Mouse (Mus musculus): Measurements from ENCODE around the gene Recql. TPM values are rescaled to one million over a fixed set of nuclear protein-coding genes. Genes with fewer than 3 reads are reported as not detected.
"Not testable (repeated sequence)": the region's sequence is repeated elsewhere in the genome, so short reads cannot be mapped to it uniquely, and the experiment has no call there.

Gene Recql
- polyA plus RNA-seq, 1 experiment, result 8.9 TPM

GRCm38 (mm10) chr6:142365742-142366472 is 21.0 kb downstream of the Recql start:
- Histone ChIP-seq H3K27ac (ENCODE audit: insufficient read depth, low read length) (no peak overlapping the region), H3K36me3 (ENCODE audit: control insufficient read depth, insufficient read depth, low read length) (peaks cover 34% of the 10 kb centered on the region), H3K4me3 (ENCODE audit: extremely low read depth, insufficient read depth, insufficient read length) (no peak overlapping the region), H3K4me1 (ENCODE audit: control insufficient read depth, insufficient read depth, insufficient read length) (no peaks in the 10 kb centered on the region), H3K27me3 (ENCODE audit: control insufficient read depth, insufficient read depth, low read length) (no peaks in the 10 kb centered on the region)
- DNase-seq (ENCODE audit: low read depth in 1 of 2, low spot score in 2 of 2), result no peak
- TF ChIP-seq CTCF (IDR thresholded peaks at IDR 0.05; ENCODE audit: extremely low read depth, insufficient read depth, insufficient read length, insufficient replicate concordance), result no peak
- TF ChIP-seq POLR2A (IDR thresholded peaks at IDR 0.05; ENCODE audit: low read depth, low read length), result no peak
- WGBS, result 94% methylated on average over 8 of the region's 8 CpGs

GRCm38 (mm10) chr6:142363019-142363576 is 23.8 kb downstream of the Recql start:
- TF ChIP-seq POLR2A (IDR thresholded peaks at IDR 0.05; ENCODE audit: low read depth, low read length), result no peak
- TF ChIP-seq CTCF (IDR thresholded peaks at IDR 0.05; ENCODE audit: extremely low read depth, insufficient read depth, insufficient read length, insufficient replicate concordance), result no peak
- Histone ChIP-seq H3K27me3 (ENCODE audit: control insufficient read depth, insufficient read depth, low read length) (no peaks in the 10 kb centered on the region), H3K27ac (ENCODE audit: insufficient read depth, low read length) (no peak overlapping the region), H3K4me1 (ENCODE audit: control insufficient read depth, insufficient read depth, insufficient read length) (no peaks in the 10 kb centered on the region), H3K4me3 (ENCODE audit: extremely low read depth, insufficient read depth, insufficient read length) (no peak overlapping the region), H3K36me3 (ENCODE audit: control insufficient read depth, insufficient read depth, low read length) (peaks cover 30% of the 10 kb centered on the region)
- 76% methylated on average over 9 of the region's 9 CpGs for WGBS
- no peak for DNase-seq (ENCODE audit: low read depth in 1 of 2, low spot score in 2 of 2)

GRCm38 (mm10) chr6:142362036-142362435 is 24.9 kb downstream of the Recql start:
- H3K36me3 ChIP-seq (ENCODE audit: control insufficient read depth, insufficient read depth, low read length), result peaks cover 30% of the 10 kb centered on the region
- H3K4me1 ChIP-seq (ENCODE audit: control insufficient read depth, insufficient read depth, insufficient read length), result no peaks in the 10 kb centered on the region
- WGBS, result 93% methylated on average over 6 of the region's 6 CpGs
- DNase-seq (ENCODE audit: low read depth in 1 of 2, low spot score in 2 of 2), result no peak
- no peak overlapping the region for H3K27ac ChIP-seq (ENCODE audit: insufficient read depth, low read length)
- H3K4me3 ChIP-seq (ENCODE audit: extremely low read depth, insufficient read depth, insufficient read length), result no peak overlapping the region
- TF ChIP-seq POLR2A (IDR thresholded peaks at IDR 0.05; ENCODE audit: low read depth, low read length) (no peak), CTCF (IDR thresholded peaks at IDR 0.05; ENCODE audit: extremely low read depth, insufficient read depth, insufficient read length, insufficient replicate concordance) (no peak)
- H3K27me3 ChIP-seq (ENCODE audit: control insufficient read depth, insufficient read depth, low read length), result no peaks in the 10 kb centered on the region

- H3K36me3 ChIP-seq (ENCODE audit: control insufficient read depth, insufficient read depth, low read length), result peaks cover 27% of the 10 kb centered on the region
- no peak overlapping the region for H3K27ac ChIP-seq (ENCODE audit: insufficient read depth, low read length)
- H3K27me3 ChIP-seq (ENCODE audit: control insufficient read depth, insufficient read depth, low read length), result no peaks in the 10 kb centered on the region
- TF ChIP-seq POLR2A (IDR thresholded peaks at IDR 0.05; ENCODE audit: low read depth, low read length) (no peak), CTCF (IDR thresholded peaks at IDR 0.05; ENCODE audit: extremely low read depth, insufficient read depth, insufficient read length, insufficient replicate concordance) (no peak)
- H3K4me3 ChIP-seq (ENCODE audit: extremely low read depth, insufficient read depth, insufficient read length), result no peak overlapping the region
- 90% methylated on average over 7 of the region's 7 CpGs for WGBS
- no peaks in the 10 kb centered on the region for H3K4me1 ChIP-seq (ENCODE audit: control insufficient read depth, insufficient read depth, insufficient read length)
- DNase-seq (ENCODE audit: low read depth in 1 of 2, low spot score in 2 of 2), result no peak
Observed at GRCm38 (mm10) chr6:142357106-142357505, 29.8 kb downstream of the Recql start.

GRCm38 (mm10) chr6:142352099-142352498 is 34.8 kb downstream of the Recql start:
- not testable (repeated sequence) for H3K27ac ChIP-seq (ENCODE audit: insufficient read depth, low read length); DNase-seq (ENCODE audit: low read depth in 1 of 2, low spot score in 2 of 2); H3K27me3 ChIP-seq (ENCODE audit: control insufficient read depth, insufficient read depth, low read length); H3K4me1 ChIP-seq (ENCODE audit: control insufficient read depth, insufficient read depth, insufficient read length); H3K4me3 ChIP-seq (ENCODE audit: extremely low read depth, insufficient read depth, insufficient read length)
- H3K36me3 ChIP-seq (ENCODE audit: control insufficient read depth, insufficient read depth, low read length), result peaks cover 20% of the 10 kb centered on the region
- WGBS, result 87% methylated on average over 3 of the region's 3 CpGs

GRCm38 (mm10) chr6:142347431-142348385 is 39.2 kb downstream of the Recql start:
- no peaks in the 10 kb centered on the region; the same call in 1 of the 2 replicates for H3K4me1 ChIP-seq (ENCODE audit: control insufficient read depth, insufficient read depth, insufficient read length)
- no peak overlapping the region for H3K27ac ChIP-seq (ENCODE audit: insufficient read depth, low read length)
- no peaks in the 10 kb centered on the region for H3K27me3 ChIP-seq (ENCODE audit: control insufficient read depth, insufficient read depth, low read length)
- DNase-seq (ENCODE audit: low read depth in 1 of 2, low spot score in 2 of 2), result no peak
- WGBS, result 84% methylated on average over 11 of the region's 11 CpGs
- no peak for TF ChIP-seq POLR2A (IDR thresholded peaks at IDR 0.05; ENCODE audit: low read depth, low read length)
- no peak for TF ChIP-seq CTCF (IDR thresholded peaks at IDR 0.05; ENCODE audit: extremely low read depth, insufficient read depth, insufficient read length, insufficient replicate concordance)
- no peak overlapping the region for H3K4me3 ChIP-seq (ENCODE audit: extremely low read depth, insufficient read depth, insufficient read length)
- H3K36me3 ChIP-seq (ENCODE audit: control insufficient read depth, insufficient read depth, low read length), result peaks cover 9% of the 10 kb centered on the region

All from spleen, adult 2 months (tissue).